Mouse (Mus musculus) layer of hippocampus, postnatal 25 days (tissue): ENCODE data around the gene Cpa2. TPM values are rescaled to one million over a fixed set of nuclear protein-coding genes. Genes with fewer than 3 reads are reported as not detected.
A peak's percentile ranks its signal among the peaks of the same experiment; 100 is the strongest.

ENCODE experiments used
- DNase-seq, 2 experiments: peaks; one replicate each; pipeline ENCODE4 v3.0.0; 2022; ENCODE audit warnings: mixed read lengths in 2 of 2, low spot score in 1 of 2; ENCODE audit errors: extremely low spot score in 1 of 2
- total RNA-seq, 2 experiments: library from RNA; stranded (reverse); gene quantifications; 2 replicates each; pipeline ENCODE4 v1.2.3; 2021

The Cpa2 gene
- 1 to 10 TPM; 1.2 to 1.4 TPM for total RNA-seq

DNA sequence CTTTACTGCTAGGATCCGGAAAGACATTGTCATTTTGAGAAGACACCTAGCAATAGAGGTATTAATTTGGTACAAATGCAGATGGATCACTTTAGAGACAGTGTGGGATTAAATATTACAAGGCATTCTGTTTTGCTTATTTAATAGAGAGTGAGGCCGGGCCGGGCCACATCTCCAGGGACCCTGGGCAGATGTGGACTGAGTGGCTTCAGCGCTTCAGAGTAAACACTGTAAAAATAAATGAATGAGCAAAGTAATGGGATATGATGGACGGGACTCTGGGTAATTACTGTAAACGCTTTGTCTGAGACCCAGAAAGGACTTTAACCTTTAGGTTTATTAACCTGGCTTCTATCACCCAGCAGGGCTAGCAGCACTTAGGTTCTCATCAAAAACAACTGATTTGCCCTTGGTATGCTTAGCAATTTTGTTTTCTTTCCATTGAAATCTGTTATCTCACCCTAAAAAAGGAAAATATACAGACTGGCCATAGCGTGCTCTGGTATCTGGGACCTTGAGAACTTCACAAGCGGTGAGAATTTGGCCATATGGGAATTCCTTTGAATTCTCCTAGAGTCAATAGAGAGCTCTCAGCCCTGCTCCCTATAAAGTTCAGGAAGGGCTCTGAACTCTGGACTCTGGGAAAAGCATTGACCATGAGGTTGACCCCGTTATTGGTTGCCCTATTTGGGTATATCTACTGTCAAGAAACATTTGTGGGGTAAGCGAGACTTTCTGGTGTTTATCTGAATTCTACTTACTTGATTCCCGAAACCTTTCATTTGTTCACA lies at the start of gene Cpa2:
Gene Cpa2, plus strand, starts transcription at position 574 of the 791 bp plus-strand sequence.
- DNase-seq, result no peak

DNA sequence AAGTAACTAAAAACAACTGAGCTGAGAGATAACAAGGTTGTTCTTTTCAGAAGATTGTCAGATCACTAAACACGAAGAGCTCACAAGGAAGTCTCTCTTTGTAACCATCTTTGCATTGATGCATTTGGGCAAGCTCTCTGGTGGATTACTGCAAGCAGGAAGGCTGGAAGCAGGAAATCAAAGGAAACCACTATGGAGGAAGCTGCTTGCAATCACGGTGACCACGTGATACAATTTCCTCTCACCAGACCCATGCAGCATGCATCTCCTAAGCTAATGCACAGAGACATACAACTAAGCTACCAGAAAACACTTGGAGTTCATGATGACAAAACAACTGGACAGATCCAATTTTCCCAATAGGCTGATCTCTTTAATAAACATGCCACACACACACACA lies 42.3 kb upstream of the Cpa2 start:
- no peak for DNase-seq

DNA sequence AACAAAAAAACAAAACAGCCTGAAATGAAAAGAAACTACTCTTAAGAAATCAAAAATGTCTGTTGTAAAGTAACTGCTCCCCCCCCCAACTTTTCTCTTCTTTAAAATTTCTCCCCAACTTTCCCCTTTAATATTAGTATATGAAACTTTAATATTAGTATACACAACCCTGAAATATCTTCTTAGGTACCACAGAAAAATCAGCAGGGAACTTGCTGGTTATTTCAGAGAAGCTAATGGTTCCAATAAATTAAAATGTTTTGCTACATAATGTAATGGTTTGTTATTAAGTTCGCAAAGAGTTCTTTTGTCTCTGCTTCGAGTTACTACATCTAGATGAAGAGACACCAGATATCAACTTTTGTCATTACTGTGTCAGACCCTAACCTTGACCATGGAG lies 32.6 kb upstream of the Cpa2 start:
- no peak for DNase-seq

DNA sequence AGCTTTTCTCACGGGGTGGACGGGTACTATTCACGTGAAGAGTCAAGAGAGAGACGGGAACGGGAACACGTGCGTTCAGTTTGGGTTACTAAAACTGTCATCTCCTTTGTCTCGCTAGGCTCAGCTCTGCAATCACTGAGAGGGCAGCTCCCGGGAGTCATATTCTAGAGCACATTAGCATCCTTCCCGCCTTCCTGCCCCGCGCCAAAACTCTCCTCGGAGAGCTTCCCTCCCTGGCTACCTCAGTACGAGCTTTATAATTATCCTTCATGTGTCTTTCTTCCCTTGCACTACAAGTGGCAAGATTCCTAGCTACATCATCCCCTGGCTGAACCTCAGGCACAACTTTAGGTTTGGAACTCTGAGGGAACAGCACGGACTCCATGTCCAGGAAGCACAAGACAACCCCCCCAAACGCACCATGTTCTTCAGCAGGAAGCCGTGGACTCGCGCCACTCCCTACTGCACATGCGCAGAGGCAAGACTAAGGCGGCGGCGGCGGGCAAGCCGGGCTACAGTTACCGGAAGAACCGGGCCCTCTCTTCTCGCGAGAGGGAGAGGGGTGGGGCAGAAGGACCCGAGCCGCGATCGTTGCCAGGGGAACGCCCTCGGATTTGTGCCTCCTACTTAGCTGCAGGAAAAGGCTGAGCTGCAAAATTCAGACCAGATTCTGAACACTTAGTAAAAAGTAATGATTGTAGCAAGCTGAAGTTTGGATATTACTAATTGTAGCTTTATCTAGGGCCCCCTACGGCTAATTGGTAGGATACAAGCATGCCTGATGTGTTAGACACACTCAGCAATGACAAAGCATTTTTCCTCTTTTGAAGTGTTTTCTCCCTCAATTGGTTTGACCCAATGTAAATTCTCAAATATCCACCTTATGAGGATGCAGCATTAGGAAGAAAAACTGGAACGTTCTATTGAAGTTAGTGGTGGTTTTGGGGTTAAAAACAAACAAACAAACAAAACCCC lies 31.8 kb upstream of the Cpa2 start, which contains the start of the genes Tmem209 and Ssmem1:
Gene Tmem209, minus strand, starts transcription at position 519 of the 975 bp plus-strand sequence.
Gene Ssmem1, plus strand, starts transcription at position 585 of the 975 bp plus-strand sequence.
- peak; percentile 95 to 97 for DNase-seq

DNA sequence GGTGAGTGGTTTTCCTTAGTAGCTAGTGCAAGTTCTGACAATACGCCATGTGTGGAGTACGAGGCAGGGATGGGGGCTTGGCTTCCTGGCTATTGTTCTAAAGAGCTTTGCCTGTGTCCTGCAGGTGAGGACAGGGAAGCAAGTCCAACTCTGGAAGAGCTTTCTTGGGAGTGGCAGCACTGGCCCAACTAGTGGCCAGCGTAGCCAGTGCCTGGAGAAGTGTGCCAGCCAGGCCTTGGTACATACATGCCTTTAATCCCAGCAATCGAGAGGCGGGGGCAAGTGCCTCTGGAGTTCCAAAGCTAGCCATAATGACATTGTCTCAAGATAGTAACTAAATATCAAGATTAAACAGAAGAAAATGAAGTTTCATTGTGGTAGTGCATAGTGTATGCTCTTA lies 31.1 kb upstream of the Cpa2 start:
- DNase-seq, result no peak

DNA sequence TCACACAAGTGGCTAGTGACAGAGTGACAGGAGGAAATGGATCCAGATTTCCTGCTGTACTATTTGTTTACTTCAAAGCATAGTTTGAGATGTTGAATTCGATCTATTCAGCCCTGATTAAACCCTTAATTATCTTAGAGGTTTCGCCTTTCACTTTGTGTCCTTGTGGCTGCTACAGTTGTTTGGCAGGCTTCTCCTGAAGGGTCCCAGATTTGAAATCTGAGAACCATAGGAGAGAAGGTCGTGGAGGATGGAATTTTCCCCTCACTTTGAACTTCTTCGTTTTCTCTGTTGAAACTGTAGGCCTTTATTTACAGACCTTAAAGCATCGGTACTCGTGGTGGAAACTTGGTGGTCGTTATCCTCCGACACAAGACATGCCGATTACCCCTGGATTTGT lies 27.1 kb upstream of the Cpa2 start:
- no peak for DNase-seq

DNA sequence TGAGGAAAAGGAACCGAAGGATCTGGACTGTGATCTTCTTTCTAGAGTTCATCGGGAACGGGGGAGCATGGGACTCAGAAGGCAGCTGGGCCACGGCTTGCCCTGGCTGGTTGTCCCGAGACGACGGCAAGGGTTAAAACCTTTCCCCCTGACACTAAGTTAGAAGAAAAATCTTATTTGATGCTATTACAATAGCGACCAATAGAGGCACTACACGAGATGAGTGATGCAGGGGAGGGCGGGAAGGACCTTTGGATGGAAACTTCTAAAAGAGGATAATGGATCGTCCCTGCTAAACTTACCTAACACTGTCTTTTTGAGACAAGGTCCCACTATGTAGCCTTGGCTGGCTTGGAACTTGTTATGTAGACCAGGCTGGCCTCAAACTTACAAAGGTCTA lies 21.0 kb upstream of the Cpa2 start:
- no peak for DNase-seq

DNA sequence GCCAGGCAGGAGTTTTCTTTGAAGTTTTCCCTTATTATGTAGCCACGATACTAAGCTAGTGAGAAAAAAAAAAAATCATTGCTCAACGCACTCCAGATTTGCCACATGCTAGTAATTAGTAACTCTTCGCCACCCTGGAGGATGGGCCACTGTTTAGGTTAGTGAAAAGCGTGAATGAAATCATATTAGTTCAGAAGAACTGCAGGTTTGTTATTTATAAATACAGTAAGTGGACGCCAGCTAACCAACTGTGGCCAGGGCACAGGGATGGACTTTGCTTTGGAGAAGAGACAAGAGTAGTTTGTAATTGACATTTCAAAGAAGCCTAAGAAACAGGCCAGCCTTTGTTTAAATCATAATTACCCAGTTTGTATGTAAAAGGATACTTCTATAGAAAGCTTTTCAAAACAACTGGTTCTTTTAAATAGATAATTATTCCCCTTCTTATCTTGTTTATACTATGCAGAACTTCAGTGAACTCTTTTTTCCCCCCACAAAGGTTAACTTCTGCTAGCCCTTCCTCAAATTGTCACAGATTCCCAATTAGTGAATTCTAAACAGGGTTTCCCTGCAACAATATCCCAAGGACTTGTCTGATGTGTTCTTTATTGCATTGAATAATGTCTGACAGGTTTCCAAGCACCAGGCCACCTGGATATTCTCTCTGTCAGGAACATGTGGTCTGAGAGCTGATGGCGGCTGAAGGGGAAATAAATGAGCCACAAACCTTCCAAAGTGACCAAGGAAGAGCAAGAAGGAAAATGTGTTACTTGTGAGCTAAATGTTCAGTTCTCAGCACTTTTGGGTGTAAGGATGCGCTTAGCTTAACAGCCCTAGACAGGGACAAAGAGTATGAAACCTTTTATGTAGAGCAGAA lies 15.7 kb upstream of the Cpa2 start:
- DNase-seq, result no peak

DNA sequence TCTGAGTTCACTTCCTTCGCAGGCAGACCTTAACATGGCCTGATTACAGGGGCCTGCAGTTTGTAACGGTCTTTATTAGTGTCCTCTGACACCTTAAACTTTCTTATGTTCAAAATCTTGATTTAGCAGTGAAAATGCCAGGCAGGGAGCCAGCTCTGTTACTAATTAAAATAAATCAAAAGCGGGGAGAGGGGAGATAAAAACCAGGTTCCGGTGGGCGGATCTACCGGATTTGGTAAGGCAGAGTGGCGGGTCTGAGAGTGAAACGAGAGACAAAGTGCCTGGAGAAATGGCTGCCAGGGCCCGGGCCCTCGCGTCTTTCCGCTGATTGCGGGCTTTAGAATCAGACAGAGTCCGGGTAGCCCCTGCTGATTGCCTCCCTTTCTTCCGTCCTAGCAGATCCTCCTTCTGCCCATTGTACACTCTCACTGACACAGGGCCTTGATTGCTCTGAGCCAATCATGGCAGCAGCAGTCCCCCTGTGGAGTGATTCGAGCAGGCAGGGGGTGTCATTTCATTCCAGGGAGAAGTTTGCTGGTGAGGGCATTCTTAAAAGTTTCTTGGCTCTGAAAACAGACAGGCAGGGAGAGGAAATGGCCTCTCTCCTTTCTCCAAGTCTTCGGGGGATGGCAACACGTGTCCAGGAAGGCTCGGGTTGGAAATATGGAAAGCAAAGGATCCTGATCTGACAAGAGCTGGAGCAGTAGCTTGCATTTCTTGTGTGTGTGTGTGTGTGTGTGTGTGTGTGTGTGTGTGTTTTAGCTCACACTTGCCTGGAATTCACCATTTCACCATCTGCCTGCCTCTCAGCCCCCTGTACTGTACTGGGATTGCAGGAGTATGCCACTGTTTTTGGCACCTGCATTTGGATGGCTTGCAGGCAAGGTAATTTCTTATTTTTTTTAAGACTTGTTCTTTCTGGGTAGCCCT lies 14.5 kb upstream of the Cpa2 start:
- no peak for DNase-seq

DNA sequence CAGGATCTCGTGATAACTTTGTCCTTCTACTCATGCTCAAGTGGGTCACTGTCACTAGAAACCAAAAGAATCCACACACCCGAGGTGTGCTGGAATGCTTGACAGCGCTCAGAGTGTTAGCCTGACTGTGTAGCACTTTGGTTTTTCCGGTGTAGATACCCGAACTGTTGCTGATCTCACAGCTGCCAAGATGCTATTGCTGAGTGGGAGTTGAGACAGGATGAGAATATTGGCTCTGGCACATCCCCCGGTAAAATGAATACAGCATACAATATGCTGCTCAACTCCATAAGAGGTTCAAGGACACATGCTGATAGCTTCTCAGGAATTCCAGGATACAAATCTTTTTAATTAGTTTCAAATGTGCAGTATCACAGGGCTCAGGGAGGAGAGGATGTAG lies 12.6 kb upstream of the Cpa2 start:
- no peak for DNase-seq

DNA sequence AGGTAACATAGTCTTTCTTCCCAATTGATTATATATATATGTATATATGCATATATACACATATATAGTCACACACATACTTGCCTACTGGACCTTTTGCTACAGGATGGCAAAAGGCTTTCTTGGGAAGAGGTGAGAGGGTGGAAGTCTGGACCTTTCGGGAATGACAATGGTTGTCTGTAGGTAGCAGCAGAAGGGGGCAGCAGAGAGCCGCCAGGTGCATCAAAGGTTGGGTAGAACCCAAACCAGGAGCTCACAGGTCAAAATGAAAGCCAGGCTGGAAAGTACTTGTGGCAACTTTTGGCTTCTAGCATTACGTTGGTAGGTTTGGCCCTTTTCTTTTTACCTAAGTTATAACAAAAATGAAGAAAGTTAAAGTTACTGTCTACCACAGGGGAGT lies 6.0 kb upstream of the Cpa2 start:
- DNase-seq, result peak in 1 of 2 experiments; percentile 43

DNA sequence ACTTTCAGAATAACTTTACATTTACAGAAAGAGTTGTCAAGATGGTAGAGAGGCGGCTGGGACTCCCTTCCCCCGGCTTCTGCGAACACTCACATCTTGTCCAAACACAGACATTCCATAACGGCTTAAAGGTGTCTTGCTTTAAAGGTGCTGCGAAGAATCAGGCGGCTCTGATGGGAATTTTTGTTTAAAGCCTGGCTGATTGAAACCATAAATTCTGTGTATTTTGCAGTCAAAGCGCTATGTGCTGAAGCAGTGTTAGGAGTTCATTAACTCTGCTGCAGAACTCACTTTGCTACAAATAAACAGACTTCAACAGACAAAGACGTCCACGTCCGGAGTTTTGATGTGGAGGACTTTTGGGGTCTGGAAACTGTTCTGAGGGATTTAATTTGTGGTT lies 3.1 kb upstream of the Cpa2 start:
- no peak for DNase-seq

DNA sequence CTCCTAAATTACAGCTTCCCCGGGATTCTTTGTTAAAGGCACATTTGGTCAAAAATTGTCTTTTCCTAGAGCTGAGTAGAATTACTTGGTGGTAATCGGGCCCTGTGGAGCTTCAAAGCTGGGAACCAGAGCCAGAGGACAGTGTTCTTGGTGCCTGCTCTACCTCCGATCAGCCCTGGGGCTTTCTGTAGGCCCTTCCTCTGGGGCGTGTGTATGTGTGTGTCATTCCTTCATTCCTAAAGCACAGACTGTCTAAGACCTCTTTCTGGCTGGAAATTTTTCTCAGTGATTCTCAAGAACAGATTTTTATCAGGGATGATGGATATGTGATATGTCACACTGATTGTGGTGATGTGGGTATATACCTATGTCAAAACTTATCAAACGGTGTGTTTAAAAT lies 2.6 kb upstream of the Cpa2 start:
- DNase-seq, result no peak

DNA sequence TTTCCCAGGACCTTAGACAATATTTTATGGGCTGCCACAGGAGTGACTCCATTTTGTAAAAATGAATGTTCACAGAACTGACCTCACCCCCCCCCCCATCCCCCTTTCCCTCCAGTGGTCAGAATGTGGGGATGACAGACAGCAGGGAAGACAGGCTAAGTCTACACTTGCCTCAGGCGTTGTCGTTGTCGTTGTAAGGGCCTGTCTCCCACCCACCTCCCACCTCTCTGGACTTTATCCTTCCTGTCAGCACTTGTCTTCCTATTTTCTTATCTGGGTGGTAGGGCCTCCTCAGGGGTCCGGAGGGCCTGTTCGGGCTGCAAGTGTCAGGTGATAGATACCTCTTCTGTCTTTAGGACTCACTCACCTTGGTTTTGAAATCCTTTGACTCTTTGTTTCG lies 895 bp downstream of the Cpa2 start:
- no peak for DNase-seq

DNA sequence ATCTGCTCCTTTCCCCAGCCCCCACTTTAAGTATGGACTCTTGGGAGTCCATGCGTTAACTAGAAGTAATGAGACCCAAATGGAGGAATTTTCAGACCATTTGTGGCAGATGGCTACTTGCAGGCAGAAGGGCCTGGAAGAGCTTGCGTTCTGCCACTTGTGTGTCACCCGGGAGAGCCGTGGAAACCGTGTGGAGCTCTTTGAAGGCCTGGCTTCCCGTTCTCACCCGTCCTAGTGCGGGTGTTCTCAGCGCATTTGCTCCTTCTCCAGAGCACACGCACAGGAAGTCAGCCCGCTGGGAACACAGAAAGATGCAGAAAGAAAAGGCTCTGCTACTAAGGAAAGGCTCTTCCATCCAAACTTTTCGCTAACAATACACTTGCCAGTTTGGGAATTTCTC lies 1.7 kb downstream of the Cpa2 start:
- DNase-seq, result no peak

DNA sequence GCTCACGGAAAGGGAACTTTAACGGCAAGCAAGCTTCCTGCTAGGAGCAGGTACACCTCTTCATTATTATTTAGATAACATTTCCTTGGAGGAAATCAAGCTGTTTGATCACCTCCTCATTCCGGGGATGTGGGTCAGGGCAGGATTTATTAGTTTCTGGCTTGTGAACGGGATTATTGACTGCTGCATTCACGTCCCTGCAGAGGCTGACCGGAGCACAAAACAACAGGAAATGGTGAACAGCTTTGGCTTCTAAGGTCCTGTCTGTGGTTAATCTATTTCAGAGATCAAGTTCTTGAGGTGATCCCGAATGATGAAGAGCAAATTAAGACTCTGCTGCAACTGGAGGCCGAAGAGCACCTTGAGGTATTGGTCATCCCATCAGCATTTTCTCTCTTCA lies 2.5 kb downstream of the Cpa2 start:
- no peak for DNase-seq

DNA sequence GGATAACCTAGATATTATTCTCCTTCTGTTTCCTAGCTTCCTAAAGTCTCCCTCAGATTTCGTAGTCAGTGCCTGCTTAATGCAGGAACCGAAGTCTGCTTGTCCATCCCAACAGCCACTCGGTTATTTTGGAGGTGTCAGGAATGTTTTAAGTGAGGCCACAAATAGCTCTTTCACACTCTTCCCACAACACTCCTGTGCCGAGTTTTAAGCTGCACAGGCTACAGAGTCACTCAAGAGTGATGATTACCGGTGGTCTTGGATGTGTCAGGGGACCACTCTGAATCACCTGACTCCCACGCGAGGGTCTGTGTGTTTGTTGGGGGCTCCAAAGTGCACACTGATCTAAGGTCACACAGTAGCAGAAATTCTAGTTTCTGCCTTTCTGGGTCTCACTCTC lies 4.3 kb downstream of the Cpa2 start:
- DNase-seq, result no peak

DNA sequence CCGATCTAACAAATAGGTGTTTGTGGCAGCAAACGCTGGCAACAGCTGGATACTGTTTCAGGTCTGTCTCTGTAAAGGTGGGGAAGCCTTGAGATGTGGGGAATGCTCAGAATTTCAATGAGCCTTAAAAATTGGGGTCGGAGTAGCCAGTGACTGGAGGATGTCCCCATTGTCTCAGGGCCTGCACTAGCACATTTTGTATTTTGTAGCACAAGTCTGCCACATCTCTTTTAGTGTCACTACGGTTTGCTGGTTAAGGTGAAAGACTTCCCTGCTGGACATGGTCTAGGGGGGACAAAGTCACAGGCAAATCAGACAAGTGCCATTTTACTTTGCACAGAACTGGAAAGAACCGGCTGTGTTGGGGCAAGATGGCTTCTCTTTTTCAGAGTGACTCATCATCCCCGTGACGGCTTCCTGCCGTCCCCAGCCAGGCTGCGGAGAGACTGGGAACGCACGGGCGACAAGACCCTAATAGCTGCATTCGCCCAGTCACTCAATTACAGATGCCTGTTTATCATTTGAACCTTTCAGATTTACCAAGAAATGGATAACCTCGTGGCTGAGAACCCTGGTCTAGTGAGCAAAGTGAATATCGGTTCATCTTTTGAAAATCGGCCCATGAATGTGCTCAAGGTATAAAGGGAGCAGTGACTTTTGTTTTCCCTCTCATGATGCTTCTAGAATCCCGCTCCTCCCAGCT lies 5.3 kb downstream of the Cpa2 start:
- DNase-seq, result no peak

DNA sequence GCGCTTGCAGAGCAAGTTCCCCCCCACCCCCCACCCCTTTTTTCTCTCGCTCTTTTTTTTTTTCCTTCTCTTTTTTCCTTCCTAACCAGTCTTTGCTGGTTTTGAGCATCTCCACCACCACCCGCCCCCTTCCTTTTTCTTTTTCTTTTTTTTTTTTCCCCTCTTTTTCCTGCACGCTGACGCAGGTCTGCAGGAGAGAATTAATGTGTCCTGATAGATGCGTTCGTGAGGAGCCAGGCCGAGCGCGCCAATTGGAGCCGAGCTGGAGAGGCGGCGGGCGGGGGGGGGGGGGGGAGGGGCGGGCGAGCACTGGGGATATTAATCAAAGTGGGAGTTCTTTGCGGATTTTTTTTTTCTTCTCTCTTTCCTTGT lies 5.9 kb downstream of the Cpa2 start:
- DNase-seq, result no peak
